Mouse (Mus musculus) cerebellum, postnatal 36 days (tissue): ENCODE results near the gene Prdm1.

Source experiments
- DNase-seq, 2 experiments: peaks; one replicate each; pipeline ENCODE4 v3.0.0; 2021 to 2022; ENCODE audit warnings: mixed read lengths in 2 of 2

Prdm1 gene

GRCm38 (mm10) chr10:44456757-44457595, 71.3 kb downstream of the Prdm1 start:
- no peak for DNase-seq

GRCm38 (mm10) chr10:44454753-44455152, 73.5 kb downstream of the Prdm1 start:
- DNase-seq = no peak

- DNase-seq = no peak
Measured at GRCm38 (mm10) chr10:44454111-44454510, 74.2 kb downstream of the Prdm1 start.

- DNase-seq = no peak
Measured at GRCm38 (mm10) chr10:44450835-44451234, 77.5 kb downstream of the Prdm1 start.

- DNase-seq = no peak
Measured at GRCm38 (mm10) chr10:44450108-44450507, 78.2 kb downstream of the Prdm1 start.

- DNase-seq = no peak
Measured at GRCm38 (mm10) chr10:44449666-44450065, 78.6 kb downstream of the Prdm1 start.

GRCm38 (mm10) chr10:44448165-44448564, 80.1 kb downstream of the Prdm1 start:
- DNase-seq = no peak

- no peak for DNase-seq
Measured at GRCm38 (mm10) chr10:44447406-44448139, 80.7 kb downstream of the Prdm1 start.

- DNase-seq = no peak
Measured at GRCm38 (mm10) chr10:44447001-44447400, 81.3 kb downstream of the Prdm1 start.

GRCm38 (mm10) chr10:44444415-44444814, 83.9 kb downstream of the Prdm1 start:
- DNase-seq = no peak

GRCm38 (mm10) chr10:44443696-44444095, 84.6 kb downstream of the Prdm1 start:
- DNase-seq = no peak

GRCm38 (mm10) chr10:44439732-44440131, 88.6 kb downstream of the Prdm1 start:
- DNase-seq = no peak

GRCm38 (mm10) chr10:44437614-44438013, 90.7 kb downstream of the Prdm1 start:
- DNase-seq = no peak

GRCm38 (mm10) chr10:44435956-44436355, 92.3 kb downstream of the Prdm1 start:
- DNase-seq = no peak

GRCm38 (mm10) chr10:44434702-44435181, 93.6 kb downstream of the Prdm1 start:
- no peak for DNase-seq

GRCm38 (mm10) chr10:44432235-44432634, 96.1 kb downstream of the Prdm1 start:
- DNase-seq = no peak

GRCm38 (mm10) chr10:44431689-44432088, 96.6 kb downstream of the Prdm1 start:
- no peak for DNase-seq

- no peak for DNase-seq
Measured at GRCm38 (mm10) chr10:44429177-44429888, 99.0 kb downstream of the Prdm1 start.

GRCm38 (mm10) chr10:44427891-44428361, 100.4 kb downstream of the Prdm1 start:
- DNase-seq = no peak

- no peak for DNase-seq
Measured at GRCm38 (mm10) chr10:44427426-44427825, 100.9 kb downstream of the Prdm1 start.

- DNase-seq = peak; percentile 48 to 53
Measured at GRCm38 (mm10) chr10:44425013-44425412, 103.3 kb downstream of the Prdm1 start.

GRCm38 (mm10) chr10:44421896-44422295, 106.4 kb downstream of the Prdm1 start:
- peak; percentile 24 to 30 for DNase-seq

GRCm38 (mm10) chr10:44420211-44420610, 108.1 kb downstream of the Prdm1 start:
- DNase-seq = no peak
